Mouse (Mus musculus) E14TG2a.4 (cell line): ENCODE measurements around the gene Dnah3.
A peak's percentile ranks its signal among the peaks of the same experiment; 100 is the strongest.

Source experiments
- H3K27me3 ChIP-seq: 2 replicates; pipeline ENCODE4 v1.6.1; 2014; ENCODE audit warnings: low read length, control low read depth; ENCODE audit not compliant: insufficient read depth
- H3K36me3 ChIP-seq: 2 replicates; pipeline ENCODE4 v1.6.1; 2014; ENCODE audit warnings: low read length, control low read depth; ENCODE audit not compliant: insufficient read depth
- H3K4me1 ChIP-seq: replicated peaks from 2 replicates; pipeline ENCODE4 v1.6.1; 2014; ENCODE audit warnings: low read depth, low read length, control low read depth
- H3K4me3 ChIP-seq: replicated peaks from 2 replicates; pipeline ENCODE4 v1.5.1; 2014; ENCODE audit warnings: mild to moderate bottlenecking, low read length
- H3K9me3 ChIP-seq: 2 replicates; pipeline ENCODE4 v1.6.1; 2014; ENCODE audit warnings: low read length, control low read depth
- CTCF ChIP-seq: conservative IDR thresholded peaks from 2 replicates; pipeline ENCODE4 v1.5.1; 2014; ENCODE audit warnings: low read length
- NANOG ChIP-seq: IDR thresholded peaks from 2 replicates; pipeline ENCODE4 v1.6.1; 2014; ENCODE audit warnings: borderline replicate concordance, low read length, mixed read lengths
- POU5F1 ChIP-seq: IDR thresholded peaks from 2 replicates; pipeline ENCODE4 v1.6.1; 2014; ENCODE audit warnings: low read length, borderline replicate concordance

The Dnah3 gene

DNA sequence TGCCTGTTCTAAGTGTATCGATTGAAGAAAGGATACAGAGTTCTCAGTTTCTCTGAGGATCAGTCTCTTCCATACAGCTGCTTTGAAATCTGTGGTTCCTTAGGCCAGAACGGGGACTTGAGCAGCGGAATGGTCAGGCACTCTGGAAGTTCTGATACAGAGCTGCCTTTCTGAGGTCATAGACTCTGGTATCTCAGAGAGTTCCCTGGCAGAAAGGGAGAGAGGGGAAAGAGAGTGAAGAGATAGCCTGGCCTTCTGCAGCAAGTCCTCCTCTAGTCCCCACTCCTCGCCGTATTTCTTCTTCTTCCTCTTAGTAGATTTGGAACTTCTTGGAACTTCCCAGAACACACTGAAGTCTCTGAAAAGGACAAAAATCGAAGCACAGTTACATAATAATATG is at the start of gene Dnah3:
Dnah3 (minus strand) TSS at position 101 of the 400 bp plus-strand sequence.
- Histone ChIP-seq H3K4me3 (no peak within 1 kb of the TSS), H3K4me1 (peaks cover 8% of the 10 kb centered on the region), H3K9me3 (peaks cover 6% of the 10 kb centered on the region; the same call in 1 of the 2 replicates), H3K27me3 (no peaks in the 10 kb centered on the region), H3K36me3 (no peaks in the 10 kb centered on the region)
- TF ChIP-seq POU5F1 (no peak), CTCF (no peak), NANOG (no peak)

DNA sequence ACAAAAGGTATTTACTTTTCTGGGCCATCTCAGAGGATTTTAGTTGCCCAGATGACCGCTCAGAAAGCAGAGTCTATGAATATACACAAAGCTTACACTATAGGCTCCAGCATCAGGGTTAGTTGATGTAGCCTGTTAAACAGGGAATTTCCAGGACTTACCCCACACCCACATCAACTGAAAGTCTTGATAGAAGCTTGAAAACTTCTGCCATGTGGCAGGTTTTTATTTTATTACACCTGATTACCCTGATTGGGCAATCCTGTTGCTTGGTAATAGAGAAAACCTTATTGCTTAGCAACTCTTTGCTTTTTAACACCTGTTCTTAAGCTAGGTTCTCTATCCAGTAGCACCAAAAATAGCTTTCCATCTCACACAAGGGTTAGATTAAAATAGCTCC is 47.7 kb upstream of the Dnah3 start:
- H3K4me3 ChIP-seq: no peak overlapping the region
- H3K4me1 ChIP-seq: no peaks in the 10 kb centered on the region
- TF ChIP-seq CTCF (no peak), NANOG (no peak)
- H3K36me3 ChIP-seq: no peaks in the 10 kb centered on the region
- no peaks in the 10 kb centered on the region for H3K9me3 ChIP-seq
- H3K27me3 ChIP-seq: 0 out of 2 replicates have a peak, but pooled peaks cover 2% of the 10 kb centered on the region

DNA sequence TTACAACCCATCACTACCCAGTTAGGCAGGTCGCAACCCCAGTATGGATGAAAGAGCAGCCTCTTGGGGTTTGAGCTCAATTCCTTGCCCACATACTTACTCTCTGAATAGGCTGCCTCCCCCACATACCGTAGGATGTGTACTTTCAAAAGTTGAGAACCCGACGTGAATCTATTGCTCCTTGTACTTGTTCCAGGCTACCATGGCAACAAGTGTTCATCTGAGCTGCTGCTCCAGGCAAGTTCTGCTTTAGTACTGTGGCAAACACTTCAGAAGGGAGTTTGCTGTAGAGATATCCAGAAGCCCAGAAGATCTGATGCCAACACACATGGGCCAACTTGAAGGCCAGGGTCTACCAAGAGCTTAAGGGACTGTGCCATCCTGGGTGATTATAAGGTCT is 33.9 kb upstream of the Dnah3 start:
- no peaks in the 10 kb centered on the region for H3K36me3 ChIP-seq
- no peak overlapping the region for H3K4me3 ChIP-seq
- H3K9me3 ChIP-seq: no peaks in the 10 kb centered on the region
- no peak for TF ChIP-seq POU5F1
- H3K4me1 ChIP-seq: peaks cover 13% of the 10 kb centered on the region
- no peaks in the 10 kb centered on the region for H3K27me3 ChIP-seq

DNA sequence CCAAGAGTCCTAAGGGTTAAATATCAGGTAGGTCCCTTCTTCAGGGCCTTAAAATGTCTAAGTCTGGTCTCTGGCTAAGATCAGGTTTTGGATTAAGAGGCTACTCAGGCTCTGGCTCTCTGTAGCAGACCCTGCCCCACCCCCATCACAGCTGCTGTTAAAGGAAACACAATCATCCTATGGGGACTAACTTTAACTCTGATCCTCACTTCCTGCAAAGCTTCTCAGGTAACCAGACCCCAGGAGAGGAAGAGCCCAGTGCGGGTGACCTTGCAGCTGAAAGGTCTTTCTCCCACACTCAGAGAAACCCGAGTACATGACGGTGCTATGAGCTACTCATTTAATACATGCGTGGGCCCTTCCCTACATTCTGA is 32.6 kb upstream of the Dnah3 start:
- H3K4me3 ChIP-seq: no peak overlapping the region
- peaks cover 13% of the 10 kb centered on the region for H3K4me1 ChIP-seq
- no peaks in the 10 kb centered on the region for H3K27me3 ChIP-seq
- TF ChIP-seq CTCF (no peak), NANOG (no peak), POU5F1 (no peak)
- H3K36me3 ChIP-seq: no peaks in the 10 kb centered on the region
- H3K9me3 ChIP-seq: no peaks in the 10 kb centered on the region

DNA sequence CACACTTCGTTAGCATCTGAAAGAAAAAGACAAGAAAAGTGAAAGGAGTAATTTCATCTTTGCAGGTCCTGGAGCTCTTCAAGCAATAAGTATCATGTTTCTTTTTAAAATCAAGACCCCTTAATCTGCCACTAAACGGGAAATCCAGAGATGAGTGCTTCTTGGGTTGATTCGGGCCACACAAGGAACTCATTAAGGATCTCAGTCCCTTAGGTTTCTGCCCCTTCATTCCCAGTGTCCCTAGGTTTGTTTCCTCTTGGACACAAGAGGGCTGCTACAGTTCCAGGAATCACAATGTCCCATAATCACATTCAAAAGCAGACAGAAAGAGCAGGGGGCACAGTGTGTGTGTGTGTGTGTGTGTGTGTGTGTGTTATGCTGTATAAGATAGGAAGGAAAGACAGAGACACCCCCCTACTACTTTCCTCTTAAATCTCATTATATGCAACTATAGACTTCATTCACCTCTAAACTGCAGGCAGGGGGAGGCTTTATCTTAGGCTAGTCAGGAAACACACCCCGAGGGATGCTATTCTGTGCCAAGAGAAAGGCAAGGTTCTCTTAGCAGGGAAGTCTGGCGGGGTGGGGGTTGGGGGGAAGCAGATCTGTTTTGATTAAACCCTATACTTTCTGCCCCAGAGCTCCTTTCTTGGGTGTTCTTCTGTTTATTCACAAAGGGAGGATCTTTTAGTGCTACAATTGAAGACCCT is 32.1 kb upstream of the Dnah3 start:
- no peaks in the 10 kb centered on the region for H3K9me3 ChIP-seq
- no peaks in the 10 kb centered on the region for H3K27me3 ChIP-seq
- no peak for TF ChIP-seq NANOG
- TF ChIP-seq CTCF: no peak
- no peak for TF ChIP-seq POU5F1
- no peaks in the 10 kb centered on the region for H3K36me3 ChIP-seq
- H3K4me3 ChIP-seq: no peak overlapping the region
- H3K4me1 ChIP-seq: peaks cover 13% of the 10 kb centered on the region

DNA sequence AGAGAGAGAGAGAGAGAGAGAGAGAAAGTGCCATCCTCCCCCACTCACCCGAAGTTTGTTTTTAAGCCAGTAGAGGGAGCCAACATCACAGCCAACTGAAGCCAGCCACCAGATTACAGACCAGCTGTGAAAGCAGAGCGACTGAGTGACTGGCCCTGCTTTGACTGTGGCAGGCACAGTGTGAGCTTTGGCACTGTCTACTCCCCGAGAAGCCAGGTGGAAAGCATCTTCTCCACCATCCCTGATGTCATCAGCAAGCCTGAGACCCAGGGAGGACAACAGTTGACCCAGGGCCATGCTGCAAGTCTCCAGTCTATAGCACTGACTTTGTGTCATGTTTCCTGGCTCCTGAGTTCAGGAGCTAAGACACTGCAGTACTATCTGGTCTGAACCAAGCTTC is 29.8 kb upstream of the Dnah3 start:
- Histone ChIP-seq H3K9me3 (no peaks in the 10 kb centered on the region), H3K4me3 (no peak overlapping the region), H3K4me1 (peaks cover 13% of the 10 kb centered on the region), H3K36me3 (no peaks in the 10 kb centered on the region), H3K27me3 (no peaks in the 10 kb centered on the region)
- no peak for TF ChIP-seq NANOG
- peak; percentile 36; the same call in 1 of the 2 replicates for TF ChIP-seq CTCF

DNA sequence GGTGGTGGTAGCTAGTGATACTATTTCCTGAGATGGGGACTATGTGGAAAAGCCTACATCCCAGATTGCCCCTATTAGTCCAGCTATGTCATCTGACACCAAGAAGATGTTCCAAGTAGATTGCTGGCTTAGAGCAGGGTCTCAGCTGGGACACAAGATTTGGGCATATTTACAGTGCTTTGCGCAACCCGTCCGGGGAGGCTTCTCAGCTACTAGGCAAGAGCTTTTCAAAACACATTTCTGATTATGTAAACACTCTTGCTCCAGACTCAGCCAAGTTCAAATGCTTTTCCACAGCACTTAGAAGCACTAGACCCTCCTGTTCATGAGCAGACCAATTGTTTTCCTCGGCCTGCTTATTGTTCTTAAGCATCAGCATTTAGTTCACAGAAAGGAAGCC is 28.7 kb upstream of the Dnah3 start:
- TF ChIP-seq POU5F1 (no peak), CTCF (no peak), NANOG (no peak)

DNA sequence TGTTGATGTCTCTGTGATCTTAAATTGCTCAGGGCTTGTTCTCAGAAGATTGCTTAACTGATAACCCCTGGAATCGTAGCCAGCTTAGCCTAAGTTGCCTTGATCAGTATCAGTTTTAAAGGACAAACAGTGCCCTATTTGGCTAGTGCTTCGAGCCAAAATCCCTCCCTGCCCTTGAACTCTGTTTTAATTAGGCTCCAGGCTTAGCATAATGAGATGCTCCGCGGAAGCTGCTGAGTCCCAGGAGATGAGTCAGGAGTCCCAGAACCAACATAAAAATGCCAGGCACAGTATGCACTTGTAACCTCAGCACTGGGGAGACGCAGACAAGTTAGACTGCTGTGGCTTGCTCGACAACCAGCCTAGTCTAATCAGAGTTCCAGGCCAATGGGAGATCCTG is 22.4 kb upstream of the Dnah3 start:
- H3K9me3 ChIP-seq: peaks cover 7% of the 10 kb centered on the region
- H3K27me3 ChIP-seq: no peaks in the 10 kb centered on the region
- H3K4me1 ChIP-seq: no peaks in the 10 kb centered on the region
- TF ChIP-seq CTCF: no peak
- TF ChIP-seq NANOG: no peak
- TF ChIP-seq POU5F1: no peak
- H3K36me3 ChIP-seq: no peaks in the 10 kb centered on the region
- H3K4me3 ChIP-seq: no peak overlapping the region

More for the DNA sequence above, 28.7 kb upstream of the Dnah3 start:
- H3K4me3 ChIP-seq: no peak overlapping the region
- H3K36me3 ChIP-seq: no peaks in the 10 kb centered on the region
- no peaks in the 10 kb centered on the region for H3K27me3 ChIP-seq
- peaks cover 13% of the 10 kb centered on the region for H3K4me1 ChIP-seq
- H3K9me3 ChIP-seq: no peaks in the 10 kb centered on the region

DNA sequence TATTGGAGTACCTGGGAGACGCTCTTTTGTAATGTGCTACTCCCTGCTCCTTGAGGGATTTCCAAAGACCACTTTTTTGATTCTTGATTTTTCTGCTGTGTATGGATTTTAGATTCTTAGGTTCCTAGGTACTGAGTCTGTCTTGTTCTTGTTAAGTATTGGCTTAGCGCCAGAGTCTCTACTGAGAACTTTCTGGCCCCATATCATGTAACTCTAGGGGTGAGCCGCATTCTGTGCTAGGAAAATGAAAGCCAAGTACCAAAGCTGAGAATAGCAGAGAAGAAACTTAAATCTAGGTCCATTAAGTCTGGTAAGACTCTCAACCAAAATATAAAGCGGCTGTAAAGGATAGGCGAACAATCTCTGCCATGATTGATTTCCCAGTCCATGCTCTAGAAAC is 21.9 kb upstream of the Dnah3 start:
- H3K27me3 ChIP-seq: no peaks in the 10 kb centered on the region
- H3K4me1 ChIP-seq: no peaks in the 10 kb centered on the region
- no peak overlapping the region for H3K4me3 ChIP-seq
- TF ChIP-seq NANOG: no peak
- no peak for TF ChIP-seq POU5F1
- TF ChIP-seq CTCF: no peak
- H3K36me3 ChIP-seq: no peaks in the 10 kb centered on the region
- H3K9me3 ChIP-seq: peaks cover 7% of the 10 kb centered on the region
